Mouse (Mus musculus) G1E (cell line): Measurements from ENCODE around the gene F11r. TPM values are rescaled to one million over a fixed set of nuclear protein-coding genes. Genes with fewer than 3 reads are reported as not detected.

Experiments
- ATAC-seq: 2 replicates; pipeline ENCODE4 v1.8.0; 2016; ENCODE audit warnings: mild to moderate bottlenecking; ENCODE audit not compliant: insufficient number of reproducible peaks, poor library complexity, low FRiP score, severe bottlenecking; ENCODE audit errors: extremely low read depth
- DNase-seq: peaks from one replicate; pipeline ENCODE4 v3.0.0; 2012; ENCODE audit warnings: low spot score
- H3K27me3 ChIP-seq: 2 replicates; pipeline ENCODE4 v1.6.1; 2012; ENCODE audit warnings: mild to moderate bottlenecking, low read length, inconsistent platforms; ENCODE audit not compliant: insufficient read depth
- H3K36me3 ChIP-seq: replicated peaks from 2 replicates; pipeline ENCODE3; 2012; ENCODE audit warnings: mild to moderate bottlenecking, inconsistent platforms
- H3K4me1 ChIP-seq: 2 replicates; pipeline ENCODE4 v1.6.1; 2012; ENCODE audit warnings: low read depth, low read length, inconsistent platforms, mixed read lengths; ENCODE audit not compliant: insufficient read depth
- H3K4me3 ChIP-seq: 2 replicates; pipeline ENCODE4 v1.5.1; 2012; ENCODE audit warnings: low read depth, mild to moderate bottlenecking, inconsistent platforms, low read length, moderate library complexity, mixed read lengths
- H3K9me3 ChIP-seq: replicated peaks from 2 replicates; pipeline ENCODE4 v1.6.1; 2012; ENCODE audit warnings: inconsistent platforms
- CTCF ChIP-seq: IDR thresholded peaks from 2 replicates; pipeline ENCODE4 v1.5.1; 2012; ENCODE audit warnings: low read depth, low read length, inconsistent platforms, mixed read lengths
- GATA1 ChIP-seq: IDR thresholded peaks from 2 replicates; pipeline ENCODE4 v1.6.1; 2012; ENCODE audit warnings: borderline replicate concordance, low read length, inconsistent platforms, mixed read lengths
- GATA2 ChIP-seq: IDR thresholded peaks from 2 replicates; pipeline ENCODE4 v1.6.1; 2012; ENCODE audit warnings: low read depth, low read length, inconsistent platforms, borderline replicate concordance
- POLR2AphosphoS5 ChIP-seq: IDR thresholded peaks from 2 replicates; pipeline ENCODE4 v1.6.1; 2012; ENCODE audit warnings: low read depth, low read length, inconsistent platforms; ENCODE audit not compliant: insufficient replicate concordance
- TAL1 ChIP-seq: conservative IDR thresholded peaks from 2 replicates; pipeline ENCODE4 v1.6.1; 2012; ENCODE audit warnings: low read depth, low read length, inconsistent platforms, mixed read lengths
- polyA plus RNA-seq: library from polyadenylated mRNA; stranded (reverse); fragments of >175 nt; gene quantifications from 2 replicates; pipeline ENCODE4 v1.2.3, GENCODE M21; 2012
- total RNA-seq, 2 experiments: library from RNA; stranded (forward) in 1 of 2; stranded (reverse) in 1 of 2; fragments of 200-1000 nt in 1 of 2; fragments of >200 nt in 1 of 2; fragmentation: Nextera tagmentation in 1 of 2; gene quantifications; 2 replicates each; pipeline ENCODE4 v1.2.3; 2014 to 2017

The F11r gene
- total and polyA plus RNA-seq, 3 experiments, result 0.11 TPM; not detected in 2

GRCm38 (mm10) chr1:171478968-171479367, 41.6 kb downstream of the F11r start:
- Histone ChIP-seq H3K4me3 (no peak overlapping the region), H3K4me1 (peaks cover 14% of the 10 kb centered on the region), H3K9me3 (no peaks in the 10 kb centered on the region), H3K27me3 (no peaks in the 10 kb centered on the region; the same call in 1 of the 2 replicates), H3K36me3 (no peaks in the 10 kb centered on the region)
- TF ChIP-seq TAL1, result no peak
- no peak for TF ChIP-seq POLR2AphosphoS5
- TF ChIP-seq GATA1, result no peak
- no peak for TF ChIP-seq GATA2
- peak; percentile 25; the same call in 1 of the 2 replicates for TF ChIP-seq CTCF
- DNase-seq (no peak), ATAC-seq (peak; percentile 45; the same call in 1 of the 2 replicates)

GRCm38 (mm10) chr1:171494241-171494640, 56.9 kb downstream of the F11r start:
- Histone ChIP-seq H3K4me3 (no peak overlapping the region), H3K9me3 (no peaks in the 10 kb centered on the region), H3K4me1 (no peaks in the 10 kb centered on the region), H3K27me3 (no peaks in the 10 kb centered on the region; the same call in 1 of the 2 replicates), H3K36me3 (no peaks in the 10 kb centered on the region)
- TF ChIP-seq GATA1 (no peak), CTCF (no peak), GATA2 (no peak), POLR2AphosphoS5 (no peak)
- DNase-seq (no peak), ATAC-seq (no peak)

GRCm38 (mm10) chr1:171495371-171495770, 58.0 kb downstream of the F11r start:
- Histone ChIP-seq H3K9me3 (no peaks in the 10 kb centered on the region), H3K27me3 (no peaks in the 10 kb centered on the region; the same call in 1 of the 2 replicates), H3K4me1 (peaks cover 5% of the 10 kb centered on the region), H3K4me3 (no peak overlapping the region), H3K36me3 (no peaks in the 10 kb centered on the region)
- ATAC-seq (no peak), DNase-seq (no peak)
- TF ChIP-seq TAL1 (no peak), CTCF (no peak), POLR2AphosphoS5 (no peak)

GRCm38 (mm10) chr1:171499856-171500255, 62.5 kb downstream of the F11r start:
- H3K4me3 ChIP-seq, result no peak overlapping the region
- H3K36me3 ChIP-seq, result no peaks in the 10 kb centered on the region
- H3K4me1 ChIP-seq, result peaks cover 27% of the 10 kb centered on the region
- TF ChIP-seq GATA1 (no peak), GATA2 (no peak), CTCF (no peak), TAL1 (no peak), POLR2AphosphoS5 (no peak)
- H3K9me3 ChIP-seq, result no peaks in the 10 kb centered on the region
- ATAC-seq (no peak), DNase-seq (no peak)
- H3K27me3 ChIP-seq, result no peaks in the 10 kb centered on the region

DNA sequence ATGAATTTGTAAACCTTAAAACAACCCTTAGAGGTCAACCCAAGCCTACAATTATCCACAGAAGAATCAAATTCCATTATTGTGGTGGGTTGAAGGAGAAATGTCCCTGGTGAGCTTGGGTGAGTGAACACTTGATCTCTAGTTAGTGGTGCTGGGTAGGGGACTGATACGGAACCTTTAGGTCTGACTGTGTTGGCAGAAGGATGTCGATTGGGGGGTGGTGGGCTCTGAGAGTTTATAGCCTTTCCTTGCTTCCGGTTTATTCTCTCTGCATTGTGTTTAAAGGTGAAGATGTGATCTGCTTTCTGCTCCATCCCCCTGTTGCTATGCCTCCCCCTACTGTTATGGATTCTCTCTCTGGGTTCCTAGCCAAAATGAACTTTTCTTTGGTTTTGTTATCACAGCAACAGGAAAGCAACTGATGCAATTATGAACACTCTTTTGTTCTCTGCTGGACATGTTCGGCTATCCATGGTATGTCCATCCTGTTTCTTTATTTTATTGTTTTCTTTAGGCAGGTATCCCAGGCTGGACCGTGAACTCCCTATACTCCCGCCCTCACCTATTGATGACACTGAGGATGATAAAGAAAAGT, 63.8 kb downstream of the F11r start:
- DNase-seq, result no peak
- H3K4me1 ChIP-seq, result peaks cover 36% of the 10 kb centered on the region
- no peak for TF ChIP-seq GATA2
- no peak for TF ChIP-seq CTCF
- no peak for TF ChIP-seq POLR2AphosphoS5
- no peak for TF ChIP-seq TAL1
- TF ChIP-seq GATA1, result no peak
- no peak for ATAC-seq
- H3K36me3 ChIP-seq, result no peaks in the 10 kb centered on the region
- H3K27me3 ChIP-seq, result no peaks in the 10 kb centered on the region
- no peak overlapping the region for H3K4me3 ChIP-seq
- no peaks in the 10 kb centered on the region for H3K9me3 ChIP-seq

- no peak for DNase-seq
- no peak overlapping the region for H3K4me3 ChIP-seq
- H3K36me3 ChIP-seq, result no peaks in the 10 kb centered on the region
- ATAC-seq, result no peak
- H3K27me3 ChIP-seq, result no peaks in the 10 kb centered on the region
- no peak for TF ChIP-seq GATA2
- no peak for TF ChIP-seq POLR2AphosphoS5
- TF ChIP-seq TAL1, result no peak
- TF ChIP-seq CTCF, result no peak
- peaks cover 36% of the 10 kb centered on the region for H3K4me1 ChIP-seq
- no peaks in the 10 kb centered on the region for H3K9me3 ChIP-seq
These were observed 64.3 kb downstream of the F11r start for GRCm38 (mm10) chr1:171501636-171502080.
